Mouse (Mus musculus) cortical plate, adult 2 months (tissue): ENCODE results near the gene Pdpn.

Source experiments
- CTCF ChIP-seq: fragments of 200-500 bp; IDR thresholded peaks from 2 replicates; pipeline ENCODE4 v1.5.1; 2011; ENCODE audit warnings: mild to moderate bottlenecking, control low read depth, low read length; ENCODE audit not compliant: insufficient read depth; ENCODE audit errors: extremely low read depth
- POLR2A ChIP-seq: fragments of 200-500 bp; IDR thresholded peaks from 2 replicates; pipeline ENCODE4 v1.6.1; 2011; ENCODE audit warnings: mild to moderate bottlenecking, low read length, control low read depth; ENCODE audit not compliant: insufficient read depth; ENCODE audit errors: extremely low read depth

- TF ChIP-seq POLR2A (no peak), CTCF (no peak)
Measured at GRCm38 (mm10) chr4:143300113-143300688, 837 bp upstream of the Pdpn start.
